Mouse (Mus musculus) C2C12 (cell line): ENCODE measurements around the gene Slc12a1.

Source experiments
- CTCF ChIP-seq: IDR thresholded peaks from one replicate; pipeline ENCODE4 v1.5.1; 2011; ENCODE audit not compliant: control insufficient read depth, insufficient read depth, insufficient read length
- MAX ChIP-seq: IDR thresholded peaks from one replicate; pipeline ENCODE4 v1.6.1; 2011; ENCODE audit warnings: mild to moderate bottlenecking, control low read depth

DNA sequence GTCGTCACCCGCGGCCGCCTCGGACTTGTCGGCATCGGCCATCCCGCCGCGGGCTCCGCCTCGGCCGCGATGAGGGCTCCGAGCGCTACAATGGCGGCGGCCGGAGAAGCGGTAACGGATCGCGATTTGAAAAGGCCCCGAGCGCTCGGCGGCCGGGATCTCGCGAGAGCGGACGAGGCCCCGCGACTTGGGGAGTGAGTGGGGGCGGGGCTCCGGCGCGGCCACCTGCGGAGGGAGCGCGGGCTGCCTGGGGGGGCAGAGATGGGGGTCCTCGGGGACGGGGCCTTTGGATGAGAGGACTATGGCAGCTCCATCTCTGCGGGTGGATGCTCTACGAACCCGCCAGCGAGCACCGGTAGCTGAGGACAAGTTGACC lies 28.8 kb upstream of the Slc12a1 start, which contains the start of gene Myef2:
- TF ChIP-seq CTCF (no peak), MAX (no peak)
